Mouse (Mus musculus): ENCODE results near the gene Olfr1440. TPM values are rescaled to one million over a fixed set of nuclear protein-coding genes. Genes with fewer than 3 reads are reported as not detected.

Gene Olfr1440
- polyA plus RNA-seq (2015; fragmentation: Nextera tagmentation; extraction: Ambion mirVana) = not detected in 2 replicates

GRCm38 (mm10) chr19:12386979-12387378 is at the start of gene Olfr1440:
Olfr1440 (plus strand) TSS chr19:12387279.
- Histone ChIP-seq H3K4me2 (no peak within 1 kb of the TSS), H3K9ac (no peak within 1 kb of the TSS), H3K9me3 (no peaks in the 10 kb centered on the region), H3K36me3 (no peaks in the 10 kb centered on the region), H3K4me1 (no peaks in the 10 kb centered on the region), H3K4me3 (no peak within 1 kb of the TSS), H3K27me3 (no peaks in the 10 kb centered on the region), H3K27ac (no peak within 1 kb of the TSS)
- 76% methylated on average over 2 of the region's 2 CpGs for WGBS
- no peak for ATAC-seq (ENCODE audit: borderline replicate concordance, extremely low read depth, low FRiP score, low TSS enrichment)

- no peaks in the 10 kb centered on the region for H3K4me1 ChIP-seq
- H3K27ac ChIP-seq = no peak overlapping the region
- H3K4me3 ChIP-seq = no peak overlapping the region
- no peak overlapping the region for H3K4me2 ChIP-seq
- no peak for ATAC-seq (ENCODE audit: borderline replicate concordance, extremely low read depth, low FRiP score, low TSS enrichment)
- H3K9me3 ChIP-seq = no peaks in the 10 kb centered on the region
- WGBS = 66% methylated on average over 3 of the region's 3 CpGs
- H3K9ac ChIP-seq = no peak overlapping the region
- H3K36me3 ChIP-seq = no peaks in the 10 kb centered on the region
- H3K27me3 ChIP-seq = no peaks in the 10 kb centered on the region
Observed at GRCm38 (mm10) chr19:12373004-12373403, 14.1 kb upstream of the Olfr1440 start.

- WGBS = 53% methylated on average over 2 of the region's 2 CpGs
- Histone ChIP-seq H3K27ac (no peak overlapping the region), H3K27me3 (no peaks in the 10 kb centered on the region), H3K4me2 (no peak overlapping the region), H3K9me3 (no peaks in the 10 kb centered on the region), H3K36me3 (no peaks in the 10 kb centered on the region), H3K4me3 (no peak overlapping the region), H3K9ac (no peak overlapping the region), H3K4me1 (no peaks in the 10 kb centered on the region)
- ATAC-seq (ENCODE audit: borderline replicate concordance, extremely low read depth, low FRiP score, low TSS enrichment) = no peak
Observed at GRCm38 (mm10) chr19:12374465-12375025, 12.5 kb upstream of the Olfr1440 start.

GRCm38 (mm10) chr19:12413737-12414136 is 26.7 kb downstream of the Olfr1440 start:
- ATAC-seq (ENCODE audit: borderline replicate concordance, extremely low read depth, low FRiP score, low TSS enrichment) = no peak

DNA sequence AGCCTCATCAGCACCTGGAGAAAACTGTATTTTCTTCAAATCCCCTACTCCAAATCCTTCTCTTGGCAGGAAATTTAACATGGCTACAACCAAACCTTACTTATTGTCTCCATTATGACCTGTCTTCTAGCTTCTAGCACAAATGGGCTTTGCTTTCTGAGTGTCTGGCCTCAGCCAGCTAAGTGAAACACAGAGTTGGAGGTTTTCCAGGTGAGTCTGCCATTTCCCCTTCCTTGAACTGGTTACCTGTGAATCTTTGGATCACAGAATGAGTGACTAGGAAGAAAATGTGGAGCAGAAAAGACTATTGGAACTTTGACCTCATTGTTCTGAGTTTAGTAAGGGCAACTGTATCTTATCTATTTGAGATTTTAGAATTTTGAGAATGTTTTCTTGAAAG is 30.3 kb downstream of the Olfr1440 start, which contains the start of gene Olfr1441:
Gene Olfr1441, plus strand, starts transcription at position 73 of the 400 bp plus-strand sequence.
- ATAC-seq (ENCODE audit: borderline replicate concordance, extremely low read depth, low FRiP score, low TSS enrichment) = no peak
- Histone ChIP-seq H3K36me3 (no peaks in the 10 kb centered on the region), H3K9ac (no peak within 1 kb of the TSS), H3K4me3 (no peak within 1 kb of the TSS), H3K9me3 (no peaks in the 10 kb centered on the region), H3K4me2 (no peak within 1 kb of the TSS), H3K27ac (no peak within 1 kb of the TSS), H3K4me1 (no peaks in the 10 kb centered on the region), H3K27me3 (no peaks in the 10 kb centered on the region)

More at GRCm38 (mm10) chr19:12413737-12414136, 26.7 kb downstream of the Olfr1440 start:
- no peaks in the 10 kb centered on the region for H3K27me3 ChIP-seq
- no peaks in the 10 kb centered on the region for H3K4me1 ChIP-seq
- no peaks in the 10 kb centered on the region for H3K36me3 ChIP-seq
- H3K9ac ChIP-seq = no peak overlapping the region
- H3K27ac ChIP-seq = no peak overlapping the region
- H3K9me3 ChIP-seq = no peaks in the 10 kb centered on the region
- H3K4me3 ChIP-seq = no peak overlapping the region
- H3K4me2 ChIP-seq = no peak overlapping the region

DNA sequence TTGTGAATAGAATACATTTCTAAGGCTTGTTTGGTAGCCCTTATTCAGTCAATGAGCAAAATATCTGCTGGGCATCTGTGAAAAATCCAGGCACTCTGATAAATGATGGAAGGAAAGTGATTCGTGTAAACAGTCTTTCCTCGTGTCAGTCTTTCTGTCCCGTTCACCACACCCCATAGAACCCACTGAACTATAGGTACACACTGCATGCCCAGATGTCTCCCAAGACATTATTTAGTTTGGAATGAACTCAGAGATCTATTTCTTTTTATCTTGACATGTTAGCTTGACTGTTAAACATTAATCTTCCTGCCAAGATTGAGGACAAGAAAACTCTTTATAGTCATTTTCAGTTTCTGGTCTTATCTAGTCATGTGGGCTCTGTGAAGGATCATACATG is 31.2 kb downstream of the Olfr1440 start:
- no peak for ATAC-seq (ENCODE audit: borderline replicate concordance, extremely low read depth, low FRiP score, low TSS enrichment)
- 32% methylated on average over 3 of the region's 3 CpGs for WGBS
- H3K9me3 ChIP-seq = no peaks in the 10 kb centered on the region
- no peaks in the 10 kb centered on the region for H3K36me3 ChIP-seq
- H3K4me3 ChIP-seq = no peak overlapping the region
- H3K9ac ChIP-seq = no peak overlapping the region
- H3K4me2 ChIP-seq = no peak overlapping the region
- no peaks in the 10 kb centered on the region for H3K4me1 ChIP-seq
- H3K27ac ChIP-seq = no peak overlapping the region
- no peaks in the 10 kb centered on the region for H3K27me3 ChIP-seq

GRCm38 (mm10) chr19:12420555-12420954 is 33.5 kb downstream of the Olfr1440 start:
- Histone ChIP-seq H3K9ac (no peak overlapping the region), H3K9me3 (no peaks in the 10 kb centered on the region), H3K27me3 (no peaks in the 10 kb centered on the region), H3K4me2 (no peak overlapping the region), H3K4me3 (no peak overlapping the region), H3K27ac (no peak overlapping the region), H3K36me3 (no peaks in the 10 kb centered on the region), H3K4me1 (no peaks in the 10 kb centered on the region)
- WGBS = 69% methylated on average over 6 of the region's 6 CpGs
- ATAC-seq (ENCODE audit: borderline replicate concordance, extremely low read depth, low FRiP score, low TSS enrichment) = no peak

DNA sequence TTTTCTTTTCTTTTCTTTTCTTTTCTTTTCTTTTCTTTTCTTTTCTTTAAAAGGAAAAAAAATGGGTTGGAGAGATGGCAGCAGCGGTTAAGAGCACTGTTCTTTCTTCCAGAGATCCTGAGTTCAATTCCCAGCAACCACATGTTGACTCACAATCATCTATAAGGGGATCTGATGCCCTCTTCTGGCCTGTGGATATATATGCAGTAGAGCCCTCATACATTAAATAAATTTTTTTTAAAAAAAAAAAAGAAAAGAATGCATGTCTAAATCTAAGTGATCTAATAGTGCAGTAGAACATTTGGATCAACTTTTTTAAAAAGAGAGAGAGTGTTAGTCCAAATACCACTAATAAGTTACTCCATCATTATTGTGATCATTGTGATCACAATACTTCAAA is 34.6 kb downstream of the Olfr1440 start:
- no peak overlapping the region for H3K9ac ChIP-seq
- H3K36me3 ChIP-seq = no peaks in the 10 kb centered on the region
- H3K4me1 ChIP-seq = no peaks in the 10 kb centered on the region
- H3K9me3 ChIP-seq = no peaks in the 10 kb centered on the region
- 71% methylated on average over 1 of the region's 1 CpGs for WGBS
- no peak for ATAC-seq (ENCODE audit: borderline replicate concordance, extremely low read depth, low FRiP score, low TSS enrichment)
- H3K4me3 ChIP-seq = no peak overlapping the region
- no peak overlapping the region for H3K4me2 ChIP-seq
- H3K27me3 ChIP-seq = no peaks in the 10 kb centered on the region
- H3K27ac ChIP-seq = no peak overlapping the region

GRCm38 (mm10) chr19:12427101-12427500 is 40.0 kb downstream of the Olfr1440 start:
- H3K27ac ChIP-seq = no peak overlapping the region
- H3K36me3 ChIP-seq = no peaks in the 10 kb centered on the region
- H3K4me2 ChIP-seq = no peak overlapping the region
- H3K9me3 ChIP-seq = no peaks in the 10 kb centered on the region
- no peak for ATAC-seq (ENCODE audit: borderline replicate concordance, extremely low read depth, low FRiP score, low TSS enrichment)
- no peak overlapping the region for H3K4me3 ChIP-seq
- H3K4me1 ChIP-seq = no peaks in the 10 kb centered on the region
- H3K27me3 ChIP-seq = no peaks in the 10 kb centered on the region
- WGBS = 79% methylated on average over 5 of the region's 5 CpGs
- no peak overlapping the region for H3K9ac ChIP-seq

DNA sequence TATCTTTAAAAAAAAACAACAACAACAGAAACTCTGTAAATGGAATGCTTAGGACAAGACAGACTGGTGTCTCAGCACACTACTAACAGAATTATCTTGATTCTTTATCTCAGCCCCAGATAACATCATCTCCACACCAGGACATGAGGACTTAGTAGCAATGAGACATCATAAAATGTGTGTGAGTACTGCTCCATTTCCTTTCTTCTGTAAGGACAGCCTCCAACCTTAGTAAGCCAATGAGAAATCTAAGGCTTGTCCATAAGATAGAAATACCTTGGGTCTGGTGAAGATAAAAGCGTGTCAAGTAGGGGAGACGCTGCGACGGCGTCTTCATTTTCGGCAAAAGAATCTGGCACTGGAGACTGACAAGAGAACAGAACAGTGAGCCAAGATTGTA is 40.5 kb downstream of the Olfr1440 start, which contains the start of gene Pfpl:
Gene Pfpl, plus strand, starts transcription at position 301 of the 400 bp plus-strand sequence.
- H3K27ac ChIP-seq = no peak within 1 kb of the TSS
- no peak within 1 kb of the TSS for H3K9ac ChIP-seq
- H3K4me2 ChIP-seq = no peak within 1 kb of the TSS
- no peaks in the 10 kb centered on the region for H3K9me3 ChIP-seq
- no peaks in the 10 kb centered on the region for H3K4me1 ChIP-seq
- H3K36me3 ChIP-seq = no peaks in the 10 kb centered on the region
- ATAC-seq (ENCODE audit: borderline replicate concordance, extremely low read depth, low FRiP score, low TSS enrichment) = no peak
- no peak within 1 kb of the TSS for H3K4me3 ChIP-seq
- 86% methylated on average over 6 of the region's 6 CpGs for WGBS
- no peaks in the 10 kb centered on the region for H3K27me3 ChIP-seq

DNA sequence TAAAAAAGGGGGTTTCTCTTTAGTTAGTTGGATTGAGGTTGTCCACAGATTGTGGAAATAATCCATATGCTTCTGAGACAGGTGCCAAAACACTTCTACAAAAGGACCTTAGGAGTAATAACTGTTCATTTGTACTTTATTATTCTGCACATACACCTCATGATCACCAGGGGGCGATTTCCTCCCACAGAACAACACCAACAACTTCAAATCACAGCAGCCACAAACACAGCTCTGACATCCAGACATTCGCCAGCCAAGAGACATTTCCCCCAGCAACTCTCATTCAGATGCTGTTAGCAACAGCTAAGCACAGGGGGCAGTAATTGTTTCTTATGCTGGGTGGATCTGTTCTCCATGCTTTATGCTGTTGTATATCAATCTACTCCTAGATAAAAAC is 46.0 kb downstream of the Olfr1440 start:
- Histone ChIP-seq H3K27me3 (no peaks in the 10 kb centered on the region), H3K27ac (no peak overlapping the region), H3K9ac (no peak overlapping the region), H3K36me3 (no peaks in the 10 kb centered on the region), H3K9me3 (no peaks in the 10 kb centered on the region), H3K4me3 (no peak overlapping the region), H3K4me1 (no peaks in the 10 kb centered on the region), H3K4me2 (no peak overlapping the region)
- WGBS = 7% methylated on average over 2 of the region's 2 CpGs
- ATAC-seq (ENCODE audit: borderline replicate concordance, extremely low read depth, low FRiP score, low TSS enrichment) = peak; percentile 69

GRCm38 (mm10) chr19:12435011-12435416 is 47.9 kb downstream of the Olfr1440 start:
- Histone ChIP-seq H3K36me3 (no peaks in the 10 kb centered on the region), H3K4me1 (no peaks in the 10 kb centered on the region), H3K9me3 (no peaks in the 10 kb centered on the region), H3K4me3 (no peak overlapping the region), H3K4me2 (no peak overlapping the region), H3K27ac (no peak overlapping the region), H3K9ac (no peak overlapping the region), H3K27me3 (no peaks in the 10 kb centered on the region)
- 86% methylated on average over 4 of the region's 4 CpGs for WGBS
- no peak for ATAC-seq (ENCODE audit: borderline replicate concordance, extremely low read depth, low FRiP score, low TSS enrichment)

Data from lung, embryonic 15.5 days (tissue).